Mouse (Mus musculus) central nervous system, embryonic 11.5 days (tissue): ENCODE results near the gene Plk3. TPM values are rescaled to one million over a fixed set of nuclear protein-coding genes. Genes with fewer than 3 reads are reported as not detected.

ENCODE experiments used
- polyA plus RNA-seq: library from polyadenylated mRNA; depleted of rRNA; stranded (reverse); fragments of >200 nt; gene quantifications from 2 replicates; pipeline ENCODE4 v1.2.3, GENCODE M21; 2012; rRNA removed

Plk3 gene
- polyA plus RNA-seq, result 19.4 and 24.6 TPM in 2 replicates

GRCm38 (mm10) chr4:117133817-117134600, at the start of gene Plk3:
Gene Plk3, minus strand, starts transcription at chr4:117133963.

DNA sequence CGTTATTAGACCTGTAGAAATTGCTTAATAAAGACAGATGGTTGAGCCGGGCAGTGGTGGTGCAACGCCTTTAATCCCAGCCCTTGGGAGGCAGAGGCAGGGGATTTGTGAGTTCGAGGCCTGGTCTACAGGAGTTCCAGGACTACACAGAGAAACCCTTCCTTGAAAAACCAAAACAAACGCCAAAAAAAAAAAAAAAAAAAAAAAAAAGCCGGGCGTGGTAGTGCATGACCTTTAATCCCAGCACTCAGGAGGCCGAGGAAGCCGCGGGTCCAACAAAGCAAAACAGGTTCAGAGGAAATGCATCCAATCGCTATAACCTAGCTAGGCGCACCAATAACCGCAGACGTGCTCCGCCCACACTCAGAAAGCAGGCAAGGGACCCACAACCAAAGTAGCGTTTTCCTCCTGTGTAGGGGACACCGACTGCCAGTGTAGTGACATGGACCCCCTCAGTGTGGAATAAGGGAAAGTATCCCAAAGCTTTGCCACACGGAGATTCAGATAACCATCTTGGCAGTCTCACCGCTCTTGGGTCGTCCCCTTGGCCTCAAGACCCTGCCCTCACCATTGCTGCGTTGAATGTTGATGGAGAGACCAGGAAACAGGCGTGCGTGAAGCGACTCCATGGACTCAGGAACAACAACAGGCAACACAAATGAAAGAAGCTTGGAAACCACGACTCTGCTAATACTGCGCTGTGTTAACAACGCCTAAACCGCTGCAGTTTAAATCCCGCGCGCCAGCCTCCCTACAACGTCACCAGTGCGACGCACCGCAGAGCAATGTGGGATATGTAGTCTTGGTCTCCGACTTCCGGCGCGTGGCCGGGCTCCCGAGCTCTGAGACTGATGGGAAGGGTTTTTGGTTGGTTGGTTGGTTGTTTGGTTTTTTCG, 48.3 kb upstream of the Plk3 start, which contains the start of gene Kif2c:
Gene Kif2c, minus strand, starts transcription at position 777 of the 896 bp plus-strand sequence.

DNA sequence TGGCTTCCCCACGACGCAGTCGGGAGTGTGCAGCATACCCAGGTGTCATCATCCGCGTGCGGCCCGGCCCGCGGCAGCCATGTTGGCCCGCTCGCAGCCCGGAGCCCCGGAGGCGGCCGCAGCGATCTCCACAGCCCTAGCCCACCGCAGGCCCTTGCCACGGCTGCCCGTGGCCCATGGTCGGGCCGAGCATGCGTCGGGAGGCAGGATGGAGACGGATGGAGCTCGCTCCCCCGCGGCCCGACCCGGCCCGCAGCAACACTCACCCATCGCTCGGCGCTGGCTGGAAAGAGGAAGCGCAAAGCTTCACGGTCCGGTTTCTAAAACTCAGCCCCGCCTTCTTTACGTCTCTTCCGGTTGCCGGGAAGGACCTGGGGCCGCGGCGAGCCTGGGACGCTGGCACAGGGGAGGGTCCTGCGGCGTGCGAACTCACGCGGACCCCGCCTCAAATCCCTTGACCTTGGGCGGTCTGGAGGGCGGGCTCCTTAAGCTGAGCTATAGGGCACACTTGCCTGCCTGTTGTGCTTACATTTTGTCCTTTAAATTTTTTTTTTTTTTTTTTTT, 22.1 kb upstream of the Plk3 start, which contains the start of gene Rps8:
Gene Rps8, minus strand, starts transcription at position 452 of the 564 bp plus-strand sequence.

DNA sequence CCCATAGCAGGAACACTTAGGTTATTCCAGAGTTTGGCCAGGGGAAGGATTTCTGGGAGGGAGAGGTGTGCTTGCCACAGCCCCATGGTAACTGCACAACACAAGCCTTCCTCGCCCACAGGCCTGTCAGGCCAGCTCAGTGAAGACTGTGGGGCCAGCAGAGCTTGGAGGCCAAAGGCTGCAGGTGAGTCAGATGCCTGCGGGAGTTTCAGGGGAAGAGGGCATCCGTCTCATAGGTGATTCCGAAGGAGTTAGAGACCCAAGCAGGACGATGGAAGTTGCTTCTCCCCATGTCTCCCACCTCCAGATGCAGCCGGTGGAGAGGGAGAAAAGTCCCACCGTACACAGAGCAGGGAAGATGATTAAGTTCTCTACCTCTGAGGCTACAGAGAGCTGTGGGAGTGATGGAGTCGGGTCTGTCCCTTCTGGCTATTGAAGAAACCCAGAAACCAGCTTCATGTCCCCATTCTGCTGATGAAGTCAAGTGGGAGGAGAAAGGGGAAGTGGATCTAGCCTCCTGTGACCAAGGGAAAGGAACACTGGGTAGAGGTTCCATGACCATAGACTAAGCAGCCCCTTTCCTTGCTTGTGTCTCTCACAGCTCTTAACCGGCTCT, 7.0 kb downstream of the Plk3 start, which contains the start of gene Tctex1d4:
Gene Tctex1d4, plus strand, starts transcription at position 120 of the 616 bp plus-strand sequence.

DNA sequence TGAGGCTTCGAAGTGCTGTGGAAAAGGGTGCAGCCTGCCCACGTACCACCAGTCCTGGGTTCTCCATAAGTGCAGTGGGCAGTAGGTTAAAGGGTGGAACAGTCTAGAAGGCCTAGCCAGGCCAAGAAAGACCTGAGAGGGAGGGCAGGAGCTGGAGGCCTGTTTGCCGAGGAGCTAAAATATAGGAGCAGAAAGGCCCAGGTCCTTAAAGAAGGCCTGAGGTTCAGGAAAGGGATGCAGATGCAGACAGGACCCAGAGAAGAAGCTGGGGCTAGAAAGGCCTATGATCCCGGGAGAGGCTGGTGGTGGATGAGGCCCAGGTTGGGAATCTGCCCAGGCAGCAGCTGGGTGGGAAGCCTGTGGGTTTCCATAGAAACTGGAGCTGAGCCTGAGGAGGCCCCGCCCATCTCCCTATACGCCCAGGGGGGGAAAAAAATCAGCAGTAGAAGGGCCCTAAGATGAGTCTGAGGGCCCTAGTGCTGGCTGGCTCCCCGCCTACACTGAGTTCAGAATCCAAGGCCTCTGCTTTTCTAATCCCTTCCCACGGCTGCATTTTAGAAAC, 8.3 kb downstream of the Plk3 start, which contains the start of gene Btbd19:
Gene Btbd19, minus strand, starts transcription at position 378 of the 562 bp plus-strand sequence.

DNA sequence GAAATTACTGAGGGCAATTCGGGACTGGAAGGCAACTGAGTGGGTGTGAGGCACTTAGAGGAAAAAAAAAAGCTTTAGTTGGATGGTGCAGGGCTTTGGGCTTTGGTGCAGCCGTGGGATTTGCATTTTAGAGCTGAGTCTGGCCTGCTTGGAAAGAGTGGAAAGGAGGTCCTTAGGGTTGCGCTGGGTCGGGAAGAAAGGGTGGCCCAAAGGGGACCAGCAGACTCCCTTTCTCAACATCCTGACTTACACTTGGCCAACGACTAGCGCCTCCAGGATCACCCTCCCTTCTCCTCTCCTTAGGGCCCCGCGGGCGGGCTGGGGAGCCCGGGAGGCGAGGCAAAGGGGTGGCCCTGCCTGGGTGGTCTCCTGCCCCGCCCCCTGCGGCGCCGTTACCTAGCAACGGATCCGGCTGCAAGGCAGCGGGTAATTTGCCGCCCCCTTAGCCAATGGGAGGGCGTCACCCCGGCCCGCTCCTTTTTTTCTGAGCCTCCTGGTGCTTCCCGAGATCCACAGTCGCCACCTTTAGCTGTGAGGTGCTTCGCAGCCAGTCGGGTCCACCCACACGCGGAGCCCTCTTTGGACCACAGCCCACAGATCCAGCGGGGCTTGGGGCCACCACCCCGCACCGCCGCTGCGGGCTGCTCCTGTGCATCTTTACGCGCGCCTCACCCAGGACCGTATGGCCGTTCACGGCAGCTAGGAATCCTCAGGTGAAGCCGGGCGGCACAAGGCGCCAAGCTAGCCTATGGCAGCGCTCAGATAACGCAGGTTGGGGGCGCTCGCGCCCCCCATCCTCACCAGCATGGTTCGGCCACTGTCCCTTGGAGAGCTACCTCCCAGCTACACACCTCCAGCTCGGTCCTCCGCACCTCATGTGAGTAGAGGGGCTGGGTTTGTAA, 38.0 kb downstream of the Plk3 start, which contains the start of gene Ptch2:
Gene Ptch2, plus strand, starts transcription at position 525 of the 902 bp plus-strand sequence.

Other genes with a start within 250 kb of the Plk3 start
- gene Urod, start 139.6 kb downstream of the Plk3 start, polyA plus RNA-seq, result 110 and 144 TPM in 2 replicates
- gene Hectd3, start 138.6 kb downstream of the Plk3 start, polyA plus RNA-seq, result 19.0 and 23.6 TPM in 2 replicates
- 32.6 and 34.8 TPM in 2 replicates for gene Eif2b3, start 114.6 kb downstream of the Plk3 start, polyA plus RNA-seq
- 7.6 and 11.2 TPM in 2 replicates for gene Ptch2, start 37.9 kb downstream of the Plk3 start, polyA plus RNA-seq
- 7.0 and 7.2 TPM in 2 replicates for gene Btbd19, start 8.2 kb downstream of the Plk3 start, polyA plus RNA-seq
- gene Tctex1d4, start 7.2 kb downstream of the Plk3 start, polyA plus RNA-seq, result 0.12 TPM in 1 of 2 replicates, not detected in the other
- gene Rps8, start 22.3 kb upstream of the Plk3 start, polyA plus RNA-seq, result 1,842 and 2,075 TPM in 2 replicates
- gene Kif2c, start 48.7 kb upstream of the Plk3 start, polyA plus RNA-seq, result 66.2 and 72.0 TPM in 2 replicates
- gene Tmem53, start 118.0 kb upstream of the Plk3 start, polyA plus RNA-seq, result 3.4 and 6.9 TPM in 2 replicates
- gene Armh1, start 118.2 kb upstream of the Plk3 start, polyA plus RNA-seq, result 0.38 and 0.40 TPM in 2 replicates